Mouse (Mus musculus) cortical plate, adult 2 months (tissue): ENCODE data around the gene Grid2.

Experiments used
- CTCF ChIP-seq: fragments of 200-500 bp; IDR thresholded peaks from 2 replicates; pipeline ENCODE4 v1.5.1; 2011; ENCODE audit warnings: mild to moderate bottlenecking, control low read depth, low read length; ENCODE audit not compliant: insufficient read depth; ENCODE audit errors: extremely low read depth
- POLR2A ChIP-seq: fragments of 200-500 bp; IDR thresholded peaks from 2 replicates; pipeline ENCODE4 v1.6.1; 2011; ENCODE audit warnings: mild to moderate bottlenecking, low read length, control low read depth; ENCODE audit not compliant: insufficient read depth; ENCODE audit errors: extremely low read depth

DNA sequence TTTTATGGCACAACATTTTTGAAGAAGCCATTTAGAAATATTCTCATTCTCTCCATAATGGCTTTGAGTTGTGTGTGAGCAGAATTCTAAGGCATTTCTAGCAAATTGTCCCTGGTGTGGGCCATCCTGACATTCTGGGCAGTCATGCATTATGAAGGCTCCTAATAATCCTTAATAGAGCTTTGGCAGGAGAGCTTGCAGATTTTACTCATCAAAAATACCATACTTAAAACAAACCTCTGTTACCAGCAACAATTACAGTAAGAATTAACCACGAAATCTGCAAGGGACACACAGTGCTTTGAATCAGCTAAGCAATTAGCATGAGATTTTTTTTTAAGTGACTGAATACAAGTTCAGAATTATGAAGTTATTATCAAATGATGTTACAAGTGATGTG, 1053.0 kb downstream of the Grid2 start:
- no peak for TF ChIP-seq POLR2A
- TF ChIP-seq CTCF, result no peak
